In the genomic region with DNA sequence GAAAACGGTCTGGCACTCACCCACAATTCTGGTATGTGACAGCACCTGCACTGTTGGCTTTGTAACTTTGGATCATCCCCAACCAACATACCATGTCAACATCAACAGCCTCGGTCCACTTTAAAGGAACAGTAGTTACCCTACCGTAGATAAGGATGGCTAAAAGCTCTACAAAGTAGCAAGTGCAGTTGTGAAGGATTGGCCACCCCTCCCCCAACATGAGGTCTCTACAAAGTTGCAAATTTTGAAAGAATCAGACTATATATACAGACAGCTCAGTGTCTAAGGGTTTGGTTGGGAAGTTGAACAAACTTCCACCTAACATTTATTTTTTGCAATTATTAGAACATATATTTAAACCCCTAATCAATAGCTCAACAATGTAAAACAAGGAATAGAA, we compare ENCODE assay signal across 7 mouse cellular contexts. TPM values are rescaled to one million over a fixed set of nuclear protein-coding genes. Genes with fewer than 3 reads are reported as not detected.
DNase-seq lines count a peak whose midpoint lies in the region; ATAC-seq lines count a peak whose summit lies in the region.

No protein-coding gene starts in this region.

- ATAC-seq in lung, embryonic 15.5 days (ENCODE audit: borderline replicate concordance, extremely low read depth, low FRiP score, low TSS enrichment) = no peak
- no peak for ATAC-seq in forebrain, embryonic 14.5 days
- ATAC-seq in limb, embryonic 12.5 days (ENCODE audit: insufficient number of reproducible peaks, insufficient read depth, low FRiP score, low TSS enrichment, low read depth) = no peak
- ATAC-seq in stomach, embryonic 14.5 days (ENCODE audit: insufficient number of reproducible peaks, insufficient read depth, low FRiP score, low read depth) = no peak

- H3K36me3 ChIP-seq in lung, embryonic 15.5 days = peaks cover 46% of the 10 kb centered on the region
- H3K36me3 ChIP-seq in forebrain, embryonic 14.5 days (ENCODE audit: control insufficient read depth, insufficient read depth, low read length) = peaks cover 55% of the 10 kb centered on the region
- H3K36me3 ChIP-seq in limb, embryonic 12.5 days = peaks cover 66% of the 10 kb centered on the region
- peaks cover 44% of the 10 kb centered on the region for H3K36me3 ChIP-seq in stomach, embryonic 14.5 days (ENCODE audit: control insufficient read depth, insufficient read depth, low read length)

- peaks cover 18% of the 10 kb centered on the region for H3K4me1 ChIP-seq in lung, embryonic 15.5 days
- H3K4me1 ChIP-seq in forebrain, embryonic 14.5 days (ENCODE audit: control insufficient read depth, insufficient read depth, low read length) = peaks cover 13% of the 10 kb centered on the region
- H3K4me1 ChIP-seq in limb, embryonic 12.5 days (replicated peaks) = peaks cover 11% of the 10 kb centered on the region
- peaks cover 6% of the 10 kb centered on the region; the same call in 1 of the 2 replicates for H3K4me1 ChIP-seq in stomach, embryonic 14.5 days (ENCODE audit: control insufficient read depth, insufficient read depth, low read length)

- no peak overlapping the region for H3K9ac ChIP-seq in lung, embryonic 15.5 days
- H3K9ac ChIP-seq in forebrain, embryonic 14.5 days (ENCODE audit: low read length) = no peak overlapping the region
- H3K9ac ChIP-seq in limb, embryonic 12.5 days (replicated peaks) = no peak overlapping the region
- no peak overlapping the region for H3K9ac ChIP-seq in stomach, embryonic 14.5 days (replicated peaks; ENCODE audit: low read depth, low read length)

- 87% methylated on average over 3 of the region's 3 CpGs for WGBS in lung, embryonic 15.5 days
- WGBS in forebrain, embryonic 14.5 days = 95% methylated on average over 3 of the region's 3 CpGs
- WGBS in limb, embryonic 12.5 days = 89% methylated on average over 3 of the region's 3 CpGs
- WGBS in stomach, embryonic 14.5 days = 91% methylated on average over 3 of the region's 3 CpGs

- H3K4me2 ChIP-seq in lung, embryonic 15.5 days = 0 out of 2 replicates have a peak overlapping the region, but pooled peaks have one; percentile 75
- peak overlapping the region; percentile 47; the same call in 1 of the 2 replicates for H3K4me2 ChIP-seq in forebrain, embryonic 14.5 days (ENCODE audit: low read length)
- peak overlapping the region; percentile 52; the same call in 1 of the 2 replicates for H3K4me2 ChIP-seq in limb, embryonic 12.5 days
- H3K4me2 ChIP-seq in stomach, embryonic 14.5 days (replicated peaks; ENCODE audit: low read depth, low read length) = no peak overlapping the region

- no peak for DNase-seq in lung, postnatal 25 days (ENCODE audit: low spot score)
- DNase-seq in forebrain, embryonic 14.5 days (ENCODE audit: low spot score) = no peak
- no peak for DNase-seq in ovary, postnatal 14 days (ENCODE audit: low spot score)
- no peak for DNase-seq in urinary bladder, adult 2 months (ENCODE audit: low spot score)

- no peak overlapping the region for H3K4me3 ChIP-seq in lung, embryonic 15.5 days
- no peak overlapping the region for H3K4me3 ChIP-seq in forebrain, embryonic 14.5 days (ENCODE audit: low read depth, low read length)
- no peak overlapping the region for H3K4me3 ChIP-seq in limb, embryonic 12.5 days (replicated peaks)
- H3K4me3 ChIP-seq in stomach, embryonic 14.5 days (ENCODE audit: low read depth, low read length) = no peak overlapping the region

- no peaks in the 10 kb centered on the region for H3K9me3 ChIP-seq in lung, embryonic 15.5 days
- H3K9me3 ChIP-seq in forebrain, embryonic 14.5 days (replicated peaks; ENCODE audit: control insufficient read depth, low read length) = no peaks in the 10 kb centered on the region
- H3K9me3 ChIP-seq in limb, embryonic 12.5 days = 0 out of 2 replicates have a peak, but pooled peaks cover 4% of the 10 kb centered on the region
- H3K9me3 ChIP-seq in stomach, embryonic 14.5 days (ENCODE audit: control insufficient read depth, low read depth, low read length) = no peaks in the 10 kb centered on the region

- H3K27me3 ChIP-seq in lung, embryonic 15.5 days = no peaks in the 10 kb centered on the region
- H3K27me3 ChIP-seq in forebrain, embryonic 14.5 days (replicated peaks; ENCODE audit: control insufficient read depth, insufficient read depth, low read length) = no peaks in the 10 kb centered on the region
- H3K27me3 ChIP-seq in limb, embryonic 12.5 days = no peaks in the 10 kb centered on the region
- H3K27me3 ChIP-seq in stomach, embryonic 14.5 days (ENCODE audit: control insufficient read depth, insufficient read depth, low read length) = no peaks in the 10 kb centered on the region

- H3K27ac ChIP-seq in lung, embryonic 15.5 days = peak overlapping the region; percentile 98
- H3K27ac ChIP-seq in forebrain, embryonic 14.5 days (ENCODE audit: low read depth, low read length) = peak overlapping the region; percentile 99
- peak overlapping the region; percentile 99 for H3K27ac ChIP-seq in limb, embryonic 12.5 days
- peak overlapping the region; percentile 98; the same call in 1 of the 2 replicates for H3K27ac ChIP-seq in stomach, embryonic 14.5 days (ENCODE audit: low read length)

RNA-seq across cellular contexts. Expression of gene Adnp, which starts 1.0 kb away (rescaled TPM):
- polyA plus RNA-seq in lung, embryonic 15.5 days (2015; fragmentation: Nextera tagmentation; extraction: Ambion mirVana) = 9.3 and 10.0 TPM in 2 replicates
- polyA plus RNA-seq in forebrain, embryonic 14.5 days (2014; fragmentation: Nextera tagmentation; extraction: Ambion mirVana) = 1.6 and 2.0 TPM in 2 replicates
- polyA plus RNA-seq in limb, embryonic 12.5 days (2016; fragmentation: Nextera tagmentation; extraction: Ambion mirVana) = 6.1 and 26.0 TPM in 2 replicates
- 4.1 and 4.9 TPM in 2 replicates for polyA plus RNA-seq in stomach, embryonic 14.5 days (2014; fragmentation: Nextera tagmentation; extraction: Ambion mirVana)
- polyA plus RNA-seq in urinary bladder, adult 2 months (2012; rRNA removed) = 22.3 and 22.4 TPM in 2 replicates

RNA-seq across cellular contexts. Expression of gene Gm20716, which starts 22.3 kb away (rescaled TPM):
- polyA plus RNA-seq in lung, embryonic 15.5 days (2015; fragmentation: Nextera tagmentation; extraction: Ambion mirVana) = 16.7 and 19.5 TPM in 2 replicates
- polyA plus RNA-seq in forebrain, embryonic 14.5 days (2014; fragmentation: Nextera tagmentation; extraction: Ambion mirVana) = 26.3 and 26.7 TPM in 2 replicates
- 23.2 and 29.6 TPM in 2 replicates for polyA plus RNA-seq in limb, embryonic 12.5 days (2016; fragmentation: Nextera tagmentation; extraction: Ambion mirVana)
- 29.9 and 31.9 TPM in 2 replicates for polyA plus RNA-seq in stomach, embryonic 14.5 days (2014; fragmentation: Nextera tagmentation; extraction: Ambion mirVana)
- 30.3 and 39.7 TPM in 2 replicates for polyA plus RNA-seq in urinary bladder, adult 2 months (2012; rRNA removed)

RNA-seq across cellular contexts. Expression of gene Dpm1, which starts 22.5 kb away (rescaled TPM):
- polyA plus RNA-seq in lung, embryonic 15.5 days (2015; fragmentation: Nextera tagmentation; extraction: Ambion mirVana) = 91.7 and 91.9 TPM in 2 replicates
- 51.1 and 71.7 TPM in 2 replicates for polyA plus RNA-seq in forebrain, embryonic 14.5 days (2014; fragmentation: Nextera tagmentation; extraction: Ambion mirVana)
- 72.4 and 73.8 TPM in 2 replicates for polyA plus RNA-seq in limb, embryonic 12.5 days (2016; fragmentation: Nextera tagmentation; extraction: Ambion mirVana)
- 82.3 and 102 TPM in 2 replicates for polyA plus RNA-seq in stomach, embryonic 14.5 days (2014; fragmentation: Nextera tagmentation; extraction: Ambion mirVana)
- polyA plus RNA-seq in urinary bladder, adult 2 months (2012; rRNA removed) = 14.9 and 19.4 TPM in 2 replicates

RNA-seq across cellular contexts. Expression of gene Mocs3, which starts 22.5 kb away (rescaled TPM):
- 6.8 and 7.8 TPM in 2 replicates for polyA plus RNA-seq in lung, embryonic 15.5 days (2015; fragmentation: Nextera tagmentation; extraction: Ambion mirVana)
- polyA plus RNA-seq in forebrain, embryonic 14.5 days (2014; fragmentation: Nextera tagmentation; extraction: Ambion mirVana) = 9.1 and 9.7 TPM in 2 replicates
- 9.2 and 10.8 TPM in 2 replicates for polyA plus RNA-seq in limb, embryonic 12.5 days (2016; fragmentation: Nextera tagmentation; extraction: Ambion mirVana)
- 6.9 and 7.1 TPM in 2 replicates for polyA plus RNA-seq in stomach, embryonic 14.5 days (2014; fragmentation: Nextera tagmentation; extraction: Ambion mirVana)
- polyA plus RNA-seq in urinary bladder, adult 2 months (2012; rRNA removed) = 7.9 and 9.8 TPM in 2 replicates
